Mouse (Mus musculus) ES-Bruce4 (cell line): ENCODE results near the gene Trim17. TPM values are rescaled to one million over a fixed set of nuclear protein-coding genes. Genes with fewer than 3 reads are reported as not detected.
"Not testable (repeated sequence)": the region's sequence is repeated elsewhere in the genome, so short reads cannot be mapped to it uniquely, and the experiment has no call there.

Experiments
- H3K27ac ChIP-seq: 2 replicates; pipeline ENCODE4 v1.5.1; 2012; ENCODE audit warnings: low read length, inconsistent platforms; ENCODE audit not compliant: insufficient read depth
- H3K27me3 ChIP-seq: 2 replicates; pipeline ENCODE4 v1.6.1; 2012; ENCODE audit warnings: mild to moderate bottlenecking, low read length, inconsistent platforms; ENCODE audit not compliant: control insufficient read depth, poor library complexity, insufficient read depth, severe bottlenecking
- H3K36me3 ChIP-seq: 2 replicates; pipeline ENCODE4 v1.6.1; 2012; ENCODE audit warnings: inconsistent platforms, mild to moderate bottlenecking, low read length, moderate library complexity; ENCODE audit not compliant: control insufficient read depth, poor library complexity, insufficient read depth, severe bottlenecking
- H3K4me1 ChIP-seq: one replicate; pipeline ENCODE4 v1.8.1; 2011; ENCODE audit warnings: low read length; ENCODE audit not compliant: control insufficient read depth, insufficient read depth
- H3K4me3 ChIP-seq: 2 replicates; pipeline ENCODE4 v1.5.1; 2011; ENCODE audit warnings: low read depth, mild to moderate bottlenecking, low read length
- H3K9ac ChIP-seq: 2 replicates; pipeline ENCODE4 v1.6.1; 2012; ENCODE audit warnings: low read depth, mild to moderate bottlenecking, inconsistent platforms; ENCODE audit not compliant: poor library complexity, severe bottlenecking
- H3K9me3 ChIP-seq: replicated peaks from 2 replicates; pipeline ENCODE4 v1.6.1; 2012; ENCODE audit warnings: mild to moderate bottlenecking, low read length, inconsistent platforms; ENCODE audit not compliant: control insufficient read depth, poor library complexity, insufficient read depth, severe bottlenecking
- CTCF ChIP-seq: IDR thresholded peaks from one replicate; pipeline ENCODE4 v1.8.1; 2011; ENCODE audit warnings: low read depth, low read length
- EP300 ChIP-seq: IDR thresholded peaks from 2 replicates; pipeline ENCODE4 v1.6.1; 2011; ENCODE audit warnings: low read depth, low read length; ENCODE audit not compliant: insufficient read depth
- POLR2A ChIP-seq: IDR thresholded peaks from one replicate; pipeline ENCODE4 v1.8.1; 2011; ENCODE audit warnings: low read length; ENCODE audit not compliant: insufficient read depth
- polyA plus RNA-seq: library from polyadenylated mRNA; stranded (reverse); fragments of >200 nt; gene quantifications from 2 replicates; pipeline ENCODE4 v1.2.4, GENCODE M21; 2011; ENCODE audit warnings: low read depth; ENCODE audit not compliant: missing spikeins, insufficient read depth, insufficient read length

Trim17 gene
- polyA plus RNA-seq, 1 experiment = not detected

- TF ChIP-seq EP300 = no peak
- TF ChIP-seq POLR2A = no peak
- TF ChIP-seq CTCF = no peak
- Histone ChIP-seq H3K4me1 (no peaks in the 10 kb centered on the region), H3K27me3 (no peaks in the 10 kb centered on the region; the same call in none of the 2 replicates), H3K27ac (0 out of 2 replicates have a peak overlapping the region, but pooled peaks have one; percentile 48), H3K36me3 (no peaks in the 10 kb centered on the region), H3K9ac (peak overlapping the region; percentile 73), H3K9me3 (no peaks in the 10 kb centered on the region), H3K4me3 (peak overlapping the region; percentile 66)
These were observed 4.7 kb upstream of the Trim17 start for GRCm38 (mm10) chr11:58949480-58950431.

- H3K27ac ChIP-seq = no peak overlapping the region
- TF ChIP-seq POLR2A (no peak), EP300 (no peak), CTCF (no peak)
- no peaks in the 10 kb centered on the region; the same call in none of the 2 replicates for H3K27me3 ChIP-seq
- no peaks in the 10 kb centered on the region for H3K36me3 ChIP-seq
- H3K4me3 ChIP-seq = no peak overlapping the region
- no peaks in the 10 kb centered on the region for H3K9me3 ChIP-seq
- H3K4me1 ChIP-seq = no peaks in the 10 kb centered on the region
- H3K9ac ChIP-seq = no peak overlapping the region
These were observed 3.3 kb upstream of the Trim17 start for GRCm38 (mm10) chr11:58951210-58951609.

GRCm38 (mm10) chr11:58953351-58954169 is 925 bp upstream of the Trim17 start:
- no peaks in the 10 kb centered on the region for H3K4me1 ChIP-seq
- 0 out of 2 replicates have a peak overlapping the region, but pooled peaks have one; percentile 23 for H3K27ac ChIP-seq

GRCm38 (mm10) chr11:58954170-58954419 is 390 bp upstream of the Trim17 start:
- H3K9me3 ChIP-seq, H3K27me3 ChIP-seq, H3K36me3 ChIP-seq, H3K4me1 ChIP-seq: not testable (repeated sequence)
- H3K4me3 ChIP-seq = peak overlapping the region; percentile 67
- peak overlapping the region; percentile 42 for H3K9ac ChIP-seq
- 0 out of 2 replicates have a peak overlapping the region, but pooled peaks have one; percentile 23 for H3K27ac ChIP-seq

More at GRCm38 (mm10) chr11:58953351-58954169, 925 bp upstream of the Trim17 start:
- Histone ChIP-seq H3K36me3 (no peaks in the 10 kb centered on the region), H3K9me3 (no peaks in the 10 kb centered on the region), H3K9ac (peak overlapping the region; percentile 42), H3K27me3 (no peaks in the 10 kb centered on the region), H3K4me3 (peak overlapping the region; percentile 67)
- no peak for TF ChIP-seq EP300
- TF ChIP-seq CTCF = no peak
- no peak for TF ChIP-seq POLR2A

GRCm38 (mm10) chr11:58955143-58955867 is 820 bp downstream of the Trim17 start:
- TF ChIP-seq CTCF (no peak), POLR2A (no peak), EP300 (no peak)
- H3K27ac ChIP-seq = peak overlapping the region; percentile 90
- H3K9me3 ChIP-seq = no peaks in the 10 kb centered on the region
- H3K27me3 ChIP-seq = no peaks in the 10 kb centered on the region
- H3K9ac ChIP-seq = peak overlapping the region; percentile 83
- no peaks in the 10 kb centered on the region for H3K36me3 ChIP-seq
- H3K4me3 ChIP-seq = peak overlapping the region; percentile 97
- no peaks in the 10 kb centered on the region for H3K4me1 ChIP-seq

DNA sequence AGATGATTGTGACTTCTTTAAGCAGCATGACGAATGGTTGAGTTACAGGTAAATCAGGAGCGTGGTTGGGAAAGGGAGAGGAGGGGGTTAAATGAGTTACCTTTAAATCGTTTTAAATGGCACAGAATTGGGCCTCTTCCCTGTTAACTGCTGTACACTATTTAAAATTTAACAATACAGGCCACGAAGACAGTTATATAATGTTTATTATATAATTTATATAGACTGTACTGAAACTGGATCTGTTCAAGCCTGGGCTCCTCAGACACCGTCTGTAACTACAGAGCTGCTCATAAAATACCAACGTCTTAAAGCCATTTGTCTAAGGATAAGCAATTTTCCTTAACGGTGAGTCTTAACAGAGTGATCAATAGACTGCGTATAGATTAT is 1.4 kb downstream of the Trim17 start:
- H3K4me1 ChIP-seq = no peaks in the 10 kb centered on the region
- peak overlapping the region; percentile 92 for H3K4me3 ChIP-seq
- H3K27ac ChIP-seq = no peak overlapping the region
- H3K9ac ChIP-seq = peak overlapping the region; percentile 83
- no peaks in the 10 kb centered on the region for H3K36me3 ChIP-seq
- no peaks in the 10 kb centered on the region for H3K9me3 ChIP-seq
- TF ChIP-seq POLR2A (no peak), CTCF (no peak), EP300 (no peak)
- H3K27me3 ChIP-seq = no peaks in the 10 kb centered on the region
